Mouse (Mus musculus) limb, embryonic 12.5 days (tissue): ENCODE measurements around the gene Kdm5b. TPM values are rescaled to one million over a fixed set of nuclear protein-coding genes. Genes with fewer than 3 reads are reported as not detected.
"Not testable (repeated sequence)": the region's sequence is repeated elsewhere in the genome, so short reads cannot be mapped to it uniquely, and the experiment has no call there.

ENCODE experiments used
- ATAC-seq: fragments of 200-750 bp; cut with Nextera tagmentation; 2 replicates; pipeline ENCODE4 v1.8.0; 2017; ENCODE audit warnings: low read depth, moderate TSS enrichment; ENCODE audit not compliant: insufficient number of reproducible peaks, insufficient read depth, low FRiP score, low TSS enrichment
- H3K27ac ChIP-seq: fragments of 300-500 bp; sonication (generic); 2 replicates; pipeline ENCODE4 v1.5.1; 2016; ENCODE audit warnings: mild to moderate bottlenecking, moderate library complexity
- H3K27me3 ChIP-seq: fragments of 300-500 bp; sonication (generic); 2 replicates; pipeline ENCODE4 v1.6.1; 2016; ENCODE audit warnings: mild to moderate bottlenecking, moderate library complexity
- H3K36me3 ChIP-seq: fragments of 300-500 bp; sonication (generic); 2 replicates; pipeline ENCODE4 v1.6.1; 2016; ENCODE audit warnings: mild to moderate bottlenecking, moderate library complexity
- H3K4me1 ChIP-seq: fragments of 300-500 bp; sonication (generic); replicated peaks from 2 replicates; pipeline ENCODE4 v1.6.1; 2016
- H3K4me2 ChIP-seq: fragments of 300-500 bp; sonication (generic); 2 replicates; pipeline ENCODE4 v1.6.1; 2016; ENCODE audit warnings: mild to moderate bottlenecking, moderate library complexity
- H3K4me3 ChIP-seq: fragments of 300-500 bp; sonication (generic); replicated peaks from 2 replicates; pipeline ENCODE4 v1.5.1; 2016; ENCODE audit warnings: mild to moderate bottlenecking
- H3K9ac ChIP-seq: fragments of 300-500 bp; sonication (generic); replicated peaks from 2 replicates; pipeline ENCODE4 v1.6.1; 2016; ENCODE audit warnings: mild to moderate bottlenecking, moderate library complexity
- H3K9me3 ChIP-seq: fragments of 300-500 bp; sonication (generic); 2 replicates; pipeline ENCODE4 v1.6.1; 2016; ENCODE audit warnings: mild to moderate bottlenecking, moderate library complexity
- WGBS: fragments of 180-500 bp; shearing (Covaris S2); methylation state at CpG from one replicate; pipeline ENCODE4 v1.1.7; 2016; 5-methylcytosine and 5-hydroxymethylcytosine counted together
- polyA plus RNA-seq: library from polyadenylated mRNA; unstranded; fragments of >200 nt; fragmentation: Nextera tagmentation; extraction: Ambion mirVana; gene quantifications from 2 replicates; pipeline ENCODE4 v1.2.1, GENCODE M21; 2016

Kdm5b gene
- polyA plus RNA-seq, 1 experiment from 2014 or later: 111 TPM

DNA sequence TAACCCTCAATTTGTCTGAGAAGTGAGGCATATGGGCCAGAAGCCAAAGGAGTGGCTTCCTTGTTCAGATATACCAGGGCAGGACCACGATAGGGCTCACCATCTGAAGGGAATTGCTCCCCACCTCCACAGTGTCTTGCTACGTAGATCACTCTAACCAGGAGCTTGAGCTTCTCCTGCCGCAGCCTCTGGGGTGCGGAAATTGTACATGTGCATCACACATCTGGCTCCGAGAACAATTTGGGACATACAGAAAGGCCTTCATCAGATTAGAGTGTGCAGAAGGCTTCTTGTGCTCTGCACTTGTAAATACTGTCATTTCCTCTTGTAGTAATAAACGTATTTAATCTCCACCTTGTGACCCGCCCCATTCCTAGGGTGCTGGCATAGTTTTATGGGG, 38.8 kb upstream of the Kdm5b start:
- 74% methylated on average over 7 of the region's 7 CpGs for WGBS
- no peaks in the 10 kb centered on the region for H3K27me3 ChIP-seq
- no peak overlapping the region for H3K27ac ChIP-seq
- H3K9me3 ChIP-seq: no peaks in the 10 kb centered on the region
- no peak overlapping the region for H3K4me2 ChIP-seq
- no peaks in the 10 kb centered on the region for H3K36me3 ChIP-seq
- H3K9ac ChIP-seq: no peak overlapping the region
- no peak for ATAC-seq
- H3K4me1 ChIP-seq: peaks cover 11% of the 10 kb centered on the region
- no peak overlapping the region for H3K4me3 ChIP-seq

DNA sequence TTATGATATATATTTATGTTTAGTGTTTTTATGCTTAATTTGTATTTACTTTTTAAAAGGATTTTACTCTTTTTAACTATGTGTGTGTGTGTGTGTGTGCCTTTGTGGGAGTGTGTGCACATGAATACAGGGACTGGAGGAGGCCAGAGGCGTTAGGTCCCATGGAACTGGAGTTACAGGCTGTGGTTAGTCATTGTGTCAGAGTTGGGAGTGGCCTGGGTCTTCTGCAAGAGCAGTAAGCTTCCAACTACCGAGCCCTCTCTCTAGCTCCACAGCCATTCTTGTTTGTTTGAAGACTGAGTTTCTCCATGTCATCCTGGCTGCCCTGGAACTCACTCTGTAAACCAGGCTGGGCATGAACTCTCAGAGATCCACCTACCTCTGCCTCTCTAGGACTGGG, 37.6 kb upstream of the Kdm5b start:
- Histone ChIP-seq H3K9me3 (no peaks in the 10 kb centered on the region), H3K27ac (no peak overlapping the region), H3K27me3 (no peaks in the 10 kb centered on the region), H3K4me3 (no peak overlapping the region), H3K36me3 (no peaks in the 10 kb centered on the region), H3K4me2 (no peak overlapping the region), H3K9ac (no peak overlapping the region), H3K4me1 (no peaks in the 10 kb centered on the region)
- 43% methylated on average over 2 of the region's 2 CpGs for WGBS
- ATAC-seq: no peak

DNA sequence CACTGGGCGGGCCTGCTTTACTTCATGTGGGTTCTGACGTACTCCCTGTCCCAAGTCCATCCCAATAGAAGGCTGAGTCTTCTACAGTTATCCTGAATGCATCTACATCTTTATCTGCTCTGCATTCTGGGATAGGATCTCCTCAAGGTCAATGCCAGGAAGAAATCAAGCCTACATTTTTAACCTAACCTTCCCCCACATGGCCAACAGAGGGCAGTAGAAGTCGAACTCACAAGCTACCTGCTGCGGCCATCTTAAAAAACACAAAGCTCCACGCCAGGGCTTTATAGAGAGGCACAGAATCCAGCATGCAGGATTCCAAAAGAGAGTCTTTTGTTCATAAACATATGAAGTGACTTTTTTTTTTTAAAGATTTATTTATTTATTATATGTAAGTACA, 35.5 kb upstream of the Kdm5b start:
- Histone ChIP-seq H3K4me3 (no peak overlapping the region), H3K27ac (no peak overlapping the region), H3K9ac (no peak overlapping the region), H3K9me3 (no peaks in the 10 kb centered on the region), H3K36me3 (no peaks in the 10 kb centered on the region), H3K4me1 (no peaks in the 10 kb centered on the region), H3K27me3 (no peaks in the 10 kb centered on the region), H3K4me2 (no peak overlapping the region)
- ATAC-seq: no peak
- WGBS: 74% methylated on average over 5 of the region's 5 CpGs

DNA sequence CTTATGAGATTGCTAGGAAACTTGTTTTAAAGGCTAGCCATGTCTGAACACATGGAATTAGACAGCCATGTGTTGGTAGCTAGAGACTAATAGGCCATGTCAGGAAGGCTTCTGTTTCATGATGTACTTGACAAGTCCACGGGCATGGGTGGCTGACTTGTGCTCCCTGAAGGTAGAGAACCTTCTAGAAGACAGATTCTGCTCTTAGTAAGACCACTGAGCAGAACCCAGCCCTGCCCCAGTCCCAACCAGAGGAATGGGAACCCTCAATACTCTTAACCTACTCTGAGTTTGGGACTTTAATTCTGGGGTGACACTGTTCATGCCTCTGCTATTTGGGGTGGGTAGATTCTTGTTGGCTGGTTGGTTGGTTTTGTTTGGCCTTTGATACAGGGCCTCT, 35.0 kb upstream of the Kdm5b start:
- no peaks in the 10 kb centered on the region for H3K36me3 ChIP-seq
- H3K4me1 ChIP-seq: no peaks in the 10 kb centered on the region
- H3K9ac ChIP-seq: no peak overlapping the region
- H3K9me3 ChIP-seq: no peaks in the 10 kb centered on the region
- no peak overlapping the region for H3K4me2 ChIP-seq
- no peak overlapping the region for H3K4me3 ChIP-seq
- 89% methylated on average over 1 of the region's 1 CpGs for WGBS
- H3K27me3 ChIP-seq: no peaks in the 10 kb centered on the region
- ATAC-seq: no peak
- no peak overlapping the region for H3K27ac ChIP-seq

DNA sequence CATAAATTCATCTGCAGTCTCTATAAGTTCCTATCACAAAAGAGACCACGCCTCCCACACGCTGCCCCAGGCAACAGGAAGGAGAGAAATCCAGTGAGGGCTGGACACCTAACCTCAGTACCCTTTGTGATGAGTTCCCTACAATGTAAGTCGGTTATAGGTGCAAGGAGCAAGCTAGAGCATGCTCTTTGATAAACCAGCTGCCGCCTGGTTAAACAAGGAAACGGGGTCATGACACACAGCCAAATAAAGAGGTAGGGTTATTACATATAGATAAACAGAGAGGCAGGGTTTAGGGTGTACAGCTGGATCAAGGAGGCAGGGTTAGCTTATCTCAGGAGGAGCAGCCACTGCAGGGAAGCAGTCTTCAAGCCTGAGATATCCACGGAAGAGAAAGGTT, 33.2 kb upstream of the Kdm5b start:
- no peak overlapping the region for H3K4me2 ChIP-seq
- 86% methylated on average over 6 of the region's 6 CpGs for WGBS
- no peak for ATAC-seq
- H3K4me3 ChIP-seq: no peak overlapping the region
- no peaks in the 10 kb centered on the region for H3K36me3 ChIP-seq
- no peaks in the 10 kb centered on the region for H3K9me3 ChIP-seq
- H3K27me3 ChIP-seq: no peaks in the 10 kb centered on the region
- H3K4me1 ChIP-seq: no peaks in the 10 kb centered on the region
- H3K27ac ChIP-seq: no peak overlapping the region
- no peak overlapping the region for H3K9ac ChIP-seq

DNA sequence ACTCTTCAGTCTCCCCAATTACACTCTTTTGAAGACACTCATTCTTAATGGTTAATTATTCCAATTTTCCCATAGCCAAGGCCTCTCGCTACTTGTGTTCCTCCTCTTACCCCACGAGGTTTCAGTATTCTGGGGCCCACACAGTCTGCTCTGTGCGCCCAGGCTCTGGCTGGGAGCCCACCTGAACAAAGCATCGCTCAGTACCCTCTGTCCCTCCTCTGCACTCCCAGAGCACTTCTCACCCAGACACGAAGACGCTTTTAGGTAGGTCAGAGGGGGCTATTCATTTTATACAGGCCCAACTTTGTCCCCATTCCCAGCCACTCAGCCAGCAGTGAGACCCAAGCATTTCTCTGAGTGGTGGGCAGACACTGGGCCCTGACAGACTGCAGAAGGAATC, 29.4 kb upstream of the Kdm5b start:
- H3K4me2 ChIP-seq: no peak overlapping the region
- no peak for ATAC-seq
- no peaks in the 10 kb centered on the region for H3K9me3 ChIP-seq
- no peaks in the 10 kb centered on the region for H3K27me3 ChIP-seq
- H3K27ac ChIP-seq: no peak overlapping the region
- no peak overlapping the region for H3K9ac ChIP-seq
- no peaks in the 10 kb centered on the region for H3K4me1 ChIP-seq
- H3K4me3 ChIP-seq: no peak overlapping the region
- 79% methylated on average over 6 of the region's 6 CpGs for WGBS
- no peaks in the 10 kb centered on the region for H3K36me3 ChIP-seq

DNA sequence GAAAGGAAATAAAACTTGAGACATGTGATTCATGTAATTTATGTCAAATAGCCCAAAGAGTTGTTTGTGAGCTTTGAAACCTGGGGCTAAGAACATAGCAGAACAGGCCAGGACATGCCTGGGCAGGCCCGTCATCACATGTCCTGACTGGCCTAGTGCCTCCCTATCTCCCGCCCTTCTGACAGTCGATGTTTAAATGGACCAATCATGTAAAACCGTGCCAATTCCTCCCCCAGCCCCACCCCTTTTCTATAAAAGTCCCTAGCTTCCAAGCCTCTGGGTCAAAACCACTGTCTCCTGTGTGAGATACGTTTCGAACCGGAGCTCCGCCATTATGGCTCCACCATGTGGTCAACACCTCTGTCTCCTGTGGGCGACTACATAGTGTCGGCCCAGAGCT, 26.3 kb upstream of the Kdm5b start:
- ATAC-seq, H3K27ac ChIP-seq, H3K4me3 ChIP-seq, H3K9ac ChIP-seq, H3K4me1 ChIP-seq, H3K9me3 ChIP-seq, H3K27me3 ChIP-seq, H3K4me2 ChIP-seq, H3K36me3 ChIP-seq: not testable (repeated sequence)
- 92% methylated on average over 10 of the region's 10 CpGs for WGBS

DNA sequence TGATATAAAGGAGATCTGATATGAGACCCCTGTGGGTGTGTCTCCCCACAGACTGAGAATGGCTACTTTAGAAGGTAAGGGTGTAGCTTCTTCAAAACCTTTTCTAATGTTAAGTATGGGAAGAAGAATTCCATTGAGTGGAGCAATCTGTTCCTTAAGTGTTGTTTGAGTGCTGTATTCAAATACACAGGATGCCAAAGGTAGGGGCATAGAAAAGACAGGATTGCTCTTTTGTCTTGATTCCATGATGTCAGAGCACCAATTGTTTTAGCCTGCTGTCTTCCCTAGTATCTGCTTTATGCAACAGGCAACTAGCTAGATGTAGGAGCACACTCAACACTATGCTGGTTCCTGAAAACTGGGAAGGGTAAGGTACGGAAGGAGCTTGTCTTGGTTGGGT, 24.9 kb upstream of the Kdm5b start:
- 98% methylated on average over 1 of the region's 1 CpGs for WGBS
- Histone ChIP-seq H3K9ac (no peak overlapping the region), H3K27ac (no peak overlapping the region), H3K4me3 (no peak overlapping the region), H3K36me3 (no peaks in the 10 kb centered on the region), H3K4me2 (no peak overlapping the region), H3K9me3 (no peaks in the 10 kb centered on the region), H3K27me3 (no peaks in the 10 kb centered on the region), H3K4me1 (no peaks in the 10 kb centered on the region)
- ATAC-seq: no peak

DNA sequence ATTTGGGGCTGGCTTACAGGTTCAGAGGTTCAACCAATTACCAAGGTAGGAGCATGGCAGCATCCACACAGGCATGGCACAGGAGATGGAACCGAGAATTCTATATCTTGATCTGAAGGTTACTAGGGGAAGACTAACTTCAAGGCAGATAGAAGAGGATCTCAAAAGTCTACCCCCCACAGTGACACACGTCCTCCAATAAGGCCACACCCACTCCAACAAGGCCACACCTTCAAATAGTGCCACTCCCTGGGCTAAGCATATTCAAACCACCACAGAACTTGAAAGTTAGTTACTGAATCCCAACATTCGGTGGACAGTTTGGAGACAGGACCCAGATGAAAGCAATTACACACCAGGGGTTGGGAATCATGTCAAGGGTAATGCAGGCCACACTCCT, 24.5 kb upstream of the Kdm5b start:
- H3K27ac ChIP-seq: no peak overlapping the region
- 69% methylated on average over 3 of the region's 3 CpGs for WGBS
- ATAC-seq: no peak

DNA sequence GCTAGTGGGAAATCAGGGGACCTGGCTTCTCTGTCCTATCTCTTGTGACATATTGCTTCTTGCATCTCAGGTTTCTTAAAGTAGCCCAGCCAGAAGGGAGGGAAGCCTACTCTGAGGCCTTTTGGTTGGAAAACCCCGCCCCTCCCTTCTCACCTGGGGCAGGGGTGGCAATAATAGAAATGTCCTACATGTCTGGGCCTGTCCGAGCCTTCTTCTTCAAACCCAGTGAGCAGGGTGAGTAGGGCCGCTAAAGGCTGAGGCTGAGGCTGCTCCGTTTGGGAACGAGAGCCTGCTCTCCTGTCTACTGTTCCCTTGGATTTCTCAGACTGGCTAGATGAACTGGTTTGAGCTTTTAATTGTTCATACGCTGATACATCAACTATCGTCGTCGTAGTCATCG, 19.4 kb upstream of the Kdm5b start:
- no peaks in the 10 kb centered on the region for H3K36me3 ChIP-seq
- H3K9me3 ChIP-seq: peaks cover 10% of the 10 kb centered on the region
- no peaks in the 10 kb centered on the region for H3K4me1 ChIP-seq
- no peak overlapping the region for H3K27ac ChIP-seq
- ATAC-seq: no peak
- WGBS: 83% methylated on average over 10 of the region's 10 CpGs
- H3K4me2 ChIP-seq: no peak overlapping the region
- H3K9ac ChIP-seq: no peak overlapping the region
- no peak overlapping the region for H3K4me3 ChIP-seq
- H3K27me3 ChIP-seq: no peaks in the 10 kb centered on the region

More for the DNA sequence above, 24.5 kb upstream of the Kdm5b start:
- Histone ChIP-seq H3K27me3 (no peaks in the 10 kb centered on the region), H3K4me1 (no peaks in the 10 kb centered on the region), H3K9me3 (no peaks in the 10 kb centered on the region), H3K4me2 (no peak overlapping the region), H3K9ac (no peak overlapping the region), H3K4me3 (no peak overlapping the region), H3K36me3 (no peaks in the 10 kb centered on the region)

DNA sequence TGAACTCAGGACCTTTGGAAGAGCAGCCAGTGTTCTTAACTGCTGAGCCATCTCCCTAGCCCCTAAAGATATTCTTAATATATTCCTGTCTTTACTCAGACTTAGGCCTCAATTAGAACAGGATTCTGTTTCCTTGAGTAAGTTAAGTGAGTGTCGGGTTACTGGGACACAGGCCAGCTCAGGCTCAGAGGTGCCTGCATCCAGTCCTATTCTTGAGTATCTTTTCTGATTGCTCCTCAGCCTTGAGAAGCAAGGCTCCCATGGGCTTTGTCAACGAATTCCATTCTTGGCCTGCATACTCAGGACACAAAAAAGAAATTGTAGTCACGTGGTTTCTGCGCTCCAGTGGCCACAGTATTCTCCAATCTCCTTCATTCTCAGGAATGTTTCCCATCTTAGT, 11.7 kb upstream of the Kdm5b start:
- ATAC-seq: no peak
- WGBS: 68% methylated on average over 4 of the region's 4 CpGs

DNA sequence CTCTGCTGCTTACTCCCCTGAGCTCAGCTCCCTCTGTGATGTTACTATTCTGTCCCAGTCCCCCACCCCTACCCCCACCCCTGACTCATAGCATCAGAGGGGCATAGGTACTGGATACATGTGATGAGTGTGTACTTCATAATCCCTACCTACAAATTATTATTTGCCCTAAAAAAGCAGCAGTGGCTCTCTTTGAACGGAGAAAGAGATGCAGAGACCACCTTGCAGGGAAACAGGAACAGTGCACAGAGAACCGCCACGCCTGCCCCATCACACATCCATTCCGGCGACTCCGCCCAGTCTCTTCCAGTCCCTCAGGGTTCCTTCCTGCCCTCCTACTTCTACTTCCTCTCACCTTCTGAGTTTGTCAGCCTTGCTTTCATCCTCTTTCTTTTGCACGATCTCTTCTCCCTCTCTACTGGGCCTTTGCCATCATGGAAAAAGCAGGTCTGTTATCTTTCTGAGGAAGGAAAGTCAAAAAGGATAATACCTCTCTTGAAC, 10.3 kb upstream of the Kdm5b start, which contains the start of gene Mgat4e:
Gene Mgat4e, minus strand, starts transcription at position 51 of the 501 bp plus-strand sequence.
- H3K4me1 ChIP-seq: no peaks in the 10 kb centered on the region
- ATAC-seq: no peak
- no peaks in the 10 kb centered on the region for H3K27me3 ChIP-seq
- H3K9me3 ChIP-seq: peaks cover 11% of the 10 kb centered on the region
- H3K27ac ChIP-seq: no peak within 1 kb of the TSS
- 53% methylated on average over 7 of the region's 7 CpGs for WGBS
- H3K9ac ChIP-seq: no peak within 1 kb of the TSS
- no peaks in the 10 kb centered on the region for H3K36me3 ChIP-seq
- no peak within 1 kb of the TSS for H3K4me3 ChIP-seq
- no peak within 1 kb of the TSS for H3K4me2 ChIP-seq

More for the DNA sequence above, 11.7 kb upstream of the Kdm5b start:
- Histone ChIP-seq H3K4me2 (no peak overlapping the region), H3K27ac (no peak overlapping the region), H3K4me1 (no peaks in the 10 kb centered on the region), H3K9me3 (peaks cover 13% of the 10 kb centered on the region), H3K27me3 (no peaks in the 10 kb centered on the region), H3K9ac (no peak overlapping the region), H3K36me3 (no peaks in the 10 kb centered on the region), H3K4me3 (no peak overlapping the region)
